Mouse (Mus musculus) brain, embryonic 14.5 days (tissue): Measurements from ENCODE around the gene Senp3.

Experiments
- CTCF ChIP-seq: fragments of 200-500 bp; IDR thresholded peaks from 2 replicates; pipeline ENCODE4 v1.5.1; 2012; ENCODE audit warnings: inconsistent platforms, mild to moderate bottlenecking, moderate library complexity, borderline replicate concordance; ENCODE audit not compliant: insufficient read depth, insufficient read length; ENCODE audit errors: extremely low read depth
- POLR2A ChIP-seq: fragments of 200-500 bp; IDR thresholded peaks from 2 replicates; pipeline ENCODE4 v1.6.1; 2012; ENCODE audit warnings: mild to moderate bottlenecking, inconsistent platforms, borderline replicate concordance; ENCODE audit not compliant: poor library complexity, insufficient read depth, insufficient read length, severe bottlenecking; ENCODE audit errors: extremely low read depth

- TF ChIP-seq CTCF (peak; percentile 43; the same call in 1 of the 2 replicates), POLR2A (no peak)
These were observed 47.2 kb upstream of the Senp3 start for GRCm38 (mm10) chr11:69729063-69729462.
